Mouse (Mus musculus) urinary bladder, postnatal 36 days (tissue): Measurements from ENCODE around the gene Vldlr.

ENCODE experiments used
- DNase-seq, 2 experiments: peaks; one replicate each; pipeline ENCODE4 v3.0.0; 2022; ENCODE audit warnings: low spot score in 2 of 2, mixed read lengths in 1 of 2

Gene Vldlr

DNA sequence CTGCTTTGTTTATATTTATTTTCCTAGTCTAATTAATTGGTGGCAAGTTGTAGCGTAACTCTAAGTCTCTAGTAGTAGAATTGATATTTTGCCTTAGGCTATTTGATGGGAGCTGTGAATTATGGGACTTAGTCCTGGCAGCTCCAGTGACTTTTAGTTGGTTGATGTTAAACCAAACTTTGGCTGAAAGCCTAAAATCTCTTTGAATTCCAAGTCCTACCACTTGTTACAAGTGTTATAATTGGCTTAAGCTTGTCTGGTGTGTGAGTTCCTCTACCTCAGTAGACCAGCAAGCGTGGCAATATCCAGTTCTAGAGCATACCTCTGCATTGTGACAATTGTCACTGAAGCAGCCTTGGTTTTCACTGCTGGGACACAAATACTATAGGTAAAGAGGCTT is 17.1 kb downstream of the Vldlr start:
- no peak for DNase-seq

DNA sequence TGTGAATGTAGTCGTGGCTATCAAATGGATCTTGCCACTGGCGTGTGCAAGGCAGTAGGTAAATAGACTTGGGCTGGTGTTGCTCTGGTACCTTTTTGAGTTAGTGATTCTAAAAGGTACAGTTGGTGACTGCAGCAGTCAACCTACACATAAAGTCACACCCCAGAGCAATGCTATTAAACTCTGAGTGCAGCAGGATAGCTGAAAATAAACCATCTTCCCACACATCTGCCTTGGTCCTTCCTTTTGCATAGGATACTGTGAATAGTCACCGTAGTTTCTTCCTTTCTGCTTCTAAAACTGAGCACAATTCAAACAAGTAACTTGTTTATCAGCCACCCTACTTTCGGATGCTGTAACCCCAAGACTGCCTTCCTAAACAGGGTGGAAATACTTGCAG is 23.6 kb downstream of the Vldlr start:
- no peak for DNase-seq

DNA sequence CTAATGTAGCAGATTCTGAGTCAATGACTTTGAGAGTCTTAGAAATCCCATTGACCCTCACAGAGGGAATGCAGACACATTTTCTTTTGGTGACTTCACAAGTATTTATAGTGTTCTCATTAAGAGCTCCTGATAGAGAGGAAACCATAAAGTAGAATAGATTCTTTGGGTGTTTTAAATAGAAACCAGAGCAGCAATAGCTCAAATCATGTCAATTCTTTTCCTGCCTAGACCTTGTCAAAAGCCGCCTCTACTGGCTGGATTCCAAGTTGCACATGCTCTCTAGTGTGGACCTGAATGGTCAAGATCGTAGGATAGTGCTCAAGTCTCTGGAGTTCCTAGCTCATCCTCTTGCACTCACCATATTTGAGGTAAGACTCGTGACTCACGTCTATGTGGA is 27.2 kb downstream of the Vldlr start:
- no peak for DNase-seq

DNA sequence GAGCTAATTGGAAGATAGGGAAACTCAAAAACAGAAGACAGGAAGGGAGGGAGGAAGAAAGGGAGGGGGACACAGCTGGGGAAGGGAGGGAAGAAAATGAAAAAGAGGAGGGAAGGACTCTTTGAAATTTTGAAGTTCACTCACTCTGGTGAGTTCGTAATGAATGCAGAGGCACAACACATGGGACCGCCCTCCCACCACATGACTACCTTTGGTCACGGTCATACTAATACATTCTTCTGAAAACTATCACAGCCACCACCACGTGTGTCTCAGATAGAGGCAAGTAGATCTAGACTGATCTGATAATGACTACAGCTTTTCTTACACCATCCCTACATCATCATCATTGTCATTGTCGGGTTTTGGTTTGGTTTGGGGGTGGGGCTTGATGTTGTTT is 38.5 kb downstream of the Vldlr start:
- DNase-seq = no peak

DNA sequence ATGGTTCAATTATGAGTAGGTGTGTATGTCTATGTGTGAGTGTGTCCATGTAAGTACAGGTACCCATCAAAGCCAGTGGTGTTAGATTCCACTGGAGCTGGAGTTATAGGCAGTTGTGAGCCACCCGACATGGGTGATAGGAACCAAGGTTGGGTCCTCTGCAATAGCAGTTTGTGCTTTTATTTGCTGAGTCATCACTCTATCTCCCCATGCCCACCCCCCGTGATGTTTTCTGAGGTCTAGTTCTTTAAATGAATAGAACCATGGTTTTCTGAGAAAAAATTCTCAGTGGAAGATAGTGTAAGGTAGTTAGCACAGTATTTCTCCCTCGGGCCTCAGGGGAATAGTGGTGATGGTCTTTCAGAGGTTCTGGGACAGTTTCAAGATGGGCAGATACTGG is 39.4 kb downstream of the Vldlr start:
- DNase-seq = no peak

DNA sequence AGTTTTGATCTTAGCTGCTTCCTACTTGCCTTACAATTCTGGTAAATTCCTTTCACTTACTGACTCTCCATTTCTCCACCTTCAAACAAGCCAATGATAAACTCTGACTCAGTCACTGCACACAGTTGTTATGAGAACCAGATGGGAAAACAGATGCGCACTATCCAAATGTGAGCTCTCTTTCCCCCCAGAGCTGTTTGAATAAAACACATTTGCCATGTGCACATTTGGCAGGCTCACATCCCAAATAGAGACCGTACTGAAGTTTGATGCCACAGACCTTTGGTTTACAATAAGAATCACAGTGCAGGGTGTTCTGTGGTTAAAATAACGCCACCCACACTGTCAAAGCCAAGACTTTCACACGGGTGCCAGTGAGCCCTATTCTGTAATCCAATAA is 43.8 kb downstream of the Vldlr start:
- no peak for DNase-seq

DNA sequence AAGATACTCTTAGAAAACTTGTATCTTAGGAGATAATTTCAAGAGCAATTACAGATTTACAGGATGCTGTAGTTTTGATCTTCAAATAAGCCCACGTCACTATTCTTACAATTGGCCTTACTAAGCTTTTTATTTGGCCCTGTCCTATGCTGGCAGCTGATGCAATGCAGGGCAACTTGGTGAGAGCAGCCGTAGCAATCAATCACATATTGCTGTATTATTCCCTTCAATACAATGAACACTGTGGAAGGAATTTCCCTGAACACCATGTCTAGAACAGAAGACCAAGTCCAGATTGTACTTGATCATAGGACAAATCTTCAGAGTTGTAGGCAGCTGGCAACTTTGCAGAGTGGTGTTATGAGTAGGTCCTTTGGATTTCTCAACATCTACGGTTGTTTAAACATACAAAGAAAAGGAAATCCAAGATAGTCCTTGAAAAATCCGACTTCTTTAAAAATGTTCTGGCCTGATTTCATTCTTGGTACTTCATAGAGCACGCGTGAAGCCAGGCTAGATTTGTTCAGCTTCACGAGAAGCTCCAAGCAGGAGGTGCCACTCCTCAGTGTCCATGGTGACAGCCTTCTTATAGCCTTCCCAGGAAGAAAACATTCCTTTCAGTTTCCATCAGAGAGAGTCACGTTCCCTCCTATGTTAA is 44.5 kb downstream of the Vldlr start:
- no peak for DNase-seq

DNA sequence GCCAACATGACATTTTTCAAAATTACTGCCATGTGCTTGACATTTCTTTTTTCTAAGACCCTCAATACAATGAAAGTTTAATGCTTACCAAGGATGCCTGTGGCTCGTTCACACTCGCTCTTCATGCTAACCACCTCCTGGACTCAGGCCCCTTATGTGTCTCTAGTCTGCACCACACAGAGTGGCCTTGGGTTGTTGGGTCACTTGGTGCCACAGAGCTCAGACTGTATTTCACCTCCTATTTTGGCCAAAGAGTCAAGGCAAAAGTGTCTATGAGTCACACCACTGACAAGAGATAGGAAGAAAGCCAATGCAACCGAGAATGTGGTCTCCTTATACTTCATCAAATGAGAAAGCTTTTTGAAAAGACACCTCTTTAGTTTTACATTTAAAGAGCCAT is 45.9 kb downstream of the Vldlr start:
- DNase-seq = no peak

DNA sequence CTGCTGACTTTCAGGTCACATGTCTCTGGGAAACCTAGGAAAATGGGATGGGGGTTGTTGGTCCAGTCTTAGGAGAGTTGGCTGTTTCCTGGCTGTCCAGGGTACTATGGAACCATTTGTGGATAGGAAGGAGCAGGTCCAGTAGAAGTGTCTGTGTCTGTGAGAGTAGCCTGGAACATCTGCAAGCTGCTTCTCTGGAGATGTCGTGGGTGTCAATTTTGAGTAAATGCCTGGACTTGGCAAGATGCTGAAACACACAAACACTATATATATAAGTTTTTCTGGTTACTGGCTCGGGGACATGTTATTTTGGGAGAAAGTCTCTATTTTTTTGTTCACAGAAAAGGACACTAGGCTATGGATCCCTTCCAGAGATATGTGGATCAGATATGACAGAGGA is 57.1 kb downstream of the Vldlr start:
- no peak for DNase-seq

DNA sequence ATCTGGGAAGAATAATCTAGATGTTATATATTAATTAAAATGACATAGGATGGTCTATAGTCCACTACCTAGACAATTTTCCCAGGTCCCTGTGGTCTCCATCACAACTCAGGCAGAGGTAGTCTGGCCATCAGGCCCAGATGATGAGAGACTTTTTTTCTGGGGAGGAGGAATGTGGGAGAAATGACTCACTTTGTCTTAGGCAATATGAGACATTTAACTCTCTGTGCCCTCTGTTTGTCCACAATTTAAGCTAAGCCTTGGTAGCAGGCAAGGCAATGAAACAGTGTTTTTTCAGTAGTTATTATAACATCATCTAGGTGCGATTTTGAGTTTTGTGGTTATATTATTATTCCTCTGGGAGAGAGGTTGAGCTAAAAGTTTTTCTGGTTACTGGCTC is 58.1 kb downstream of the Vldlr start:
- no peak for DNase-seq

DNA sequence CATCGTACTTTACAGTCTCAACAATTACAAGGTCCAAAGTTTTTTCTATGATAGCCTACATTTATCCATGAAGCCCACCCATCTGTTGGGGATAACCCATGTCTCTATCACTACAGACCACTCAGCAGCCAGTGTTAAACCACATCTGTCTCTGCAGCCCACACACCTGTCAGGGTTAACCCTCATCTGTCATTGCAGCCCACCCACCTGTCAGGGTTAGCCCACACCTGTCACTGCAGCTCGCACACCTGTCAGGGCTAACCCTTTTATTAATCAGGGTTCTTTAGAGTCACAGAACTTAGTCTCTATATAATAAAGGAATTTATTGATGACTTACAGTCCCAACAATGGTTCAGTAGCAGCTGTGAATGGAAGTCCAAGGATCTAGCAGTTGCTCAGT is 62.9 kb downstream of the Vldlr start:
- DNase-seq = no peak
